Mouse (Mus musculus) cerebellum, adult 2 months (tissue): ENCODE measurements around the gene Ikbkg.

Experiments
- CTCF ChIP-seq: fragments of 200-500 bp; IDR thresholded peaks from 2 replicates; pipeline ENCODE4 v1.5.1; 2011; ENCODE audit warnings: low read depth, mild to moderate bottlenecking, control low read depth, low read length, moderate library complexity, borderline replicate concordance; ENCODE audit not compliant: insufficient read depth
- POLR2A ChIP-seq: fragments of 200-500 bp; IDR thresholded peaks from 2 replicates; pipeline ENCODE4 v1.6.1; 2011; ENCODE audit warnings: low read length, control low read depth, borderline replicate concordance; ENCODE audit not compliant: insufficient read depth

DNA sequence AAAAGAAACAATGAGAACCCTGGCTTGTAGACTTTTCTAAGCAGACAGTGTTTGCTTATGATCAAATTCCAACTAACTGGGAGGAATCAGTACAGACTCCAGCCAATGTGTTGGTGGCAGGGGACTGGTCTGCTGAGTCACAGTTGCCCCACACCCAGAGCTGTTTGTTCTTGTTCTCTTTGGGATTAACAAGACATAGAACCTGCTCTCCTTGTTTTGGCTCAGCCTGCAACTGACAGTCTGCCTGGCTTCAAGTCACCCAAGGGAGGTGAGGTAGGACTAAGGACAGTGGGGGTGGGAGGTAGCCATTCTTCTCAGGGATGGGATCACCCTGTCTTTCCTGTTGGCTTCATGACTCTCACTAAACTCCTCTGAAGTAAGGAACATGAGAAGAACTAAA, 31.4 kb downstream of the Ikbkg start:
- TF ChIP-seq POLR2A = no peak
- TF ChIP-seq CTCF = no peak
